Mouse (Mus musculus): ENCODE measurements at regions not wholly inside any gene's neighbourhood (a gene's known extent, or its start where the extent isn't known, plus 50 kb on each side); places are given as distances from the start of the nearest gene placed in this dataset.

- TF ChIP-seq CHD2 (IDR thresholded peaks at IDR 0.05; ENCODE audit: low read depth, low read length) (no peak), ZC3H11A (IDR thresholded peaks at IDR 0.05; ENCODE audit: borderline replicate concordance, low read depth, low read length) (no peak), MAFK (IDR thresholded peaks at IDR 0.05; ENCODE audit: insufficient read depth, low read depth, low read length) (no peak), ZNF384 (IDR thresholded peaks at IDR 0.05; ENCODE audit: low read depth, low read length) (no peak)
These were observed 67.0 kb upstream of the 2610301B20Rik start for GRCm38 (mm10) chr4:10807260-10807659.
